Mouse (Mus musculus): ENCODE data around the gene Olfr1179. TPM values are rescaled to one million over a fixed set of nuclear protein-coding genes. Genes with fewer than 3 reads are reported as not detected.
"Not testable (repeated sequence)": the region's sequence is repeated elsewhere in the genome, so short reads cannot be mapped to it uniquely, and the experiment has no call there.

Gene Olfr1179
- polyA plus RNA-seq (2012; rRNA removed) (not detected in 2 replicates), polyA plus RNA-seq (2014; fragmentation: Nextera tagmentation; extraction: Ambion mirVana) (not detected in 2 replicates)

- no peak for DNase-seq (ENCODE audit: low read depth in 3 of 3, low spot score in 3 of 3)
- Histone ChIP-seq H3K36me3 (replicated peaks; ENCODE audit: control insufficient read depth, insufficient read depth, low read depth) (no peaks in the 10 kb centered on the region), H3K4me2 (ENCODE audit: low read depth) (no peak within 1 kb of the TSS), H3K27me3 (ENCODE audit: control insufficient read depth, insufficient read depth, low read length) (no peaks in the 10 kb centered on the region), H3K4me1 (replicated peaks; ENCODE audit: control insufficient read depth in 2 of 2, insufficient read depth in 2 of 2, low read length in 1 of 2) (no peaks in the 10 kb centered on the region), H3K4me3 (ENCODE audit: insufficient read depth in 1 of 2, low read depth in 2 of 2, low read length in 2 of 2) (no peak within 1 kb of the TSS), H3K27ac (no peak within 1 kb of the TSS), H3K9me3 (ENCODE audit: control insufficient read depth, low read length) (no peaks in the 10 kb centered on the region), H3K9ac (replicated peaks) (no peak within 1 kb of the TSS)
- no peak for ATAC-seq (ENCODE audit: insufficient read depth)
- TF ChIP-seq CTCF (IDR thresholded peaks at IDR 0.05; ENCODE audit: low read depth) (no peak), EP300 (IDR thresholded peaks at IDR 0.05; ENCODE audit: low read depth) (no peak)
- 57% methylated on average over 3 of the region's 3 CpGs for WGBS (ENCODE audit: insufficient replicate concordance)
Observed at GRCm38 (mm10) chr2:88406353-88406752, at the start of gene Olfr1179. Olfr1179 (minus strand) TSS chr2:88406453.

GRCm38 (mm10) chr2:88454567-88454966 is 48.3 kb upstream of the Olfr1179 start, which contains the start of gene Olfr1183:
Olfr1183 (plus strand) TSS chr2:88454867.
- 60% methylated on average over 1 of the region's 1 CpGs for WGBS (ENCODE audit: insufficient replicate concordance)
- H3K9me3 ChIP-seq (ENCODE audit: control insufficient read depth, low read length); H3K36me3 ChIP-seq (replicated peaks; ENCODE audit: control insufficient read depth, insufficient read depth, low read depth); DNase-seq (ENCODE audit: low read depth in 3 of 3, low spot score in 3 of 3); H3K4me1 ChIP-seq (replicated peaks; ENCODE audit: control insufficient read depth in 2 of 2, insufficient read depth in 2 of 2, low read length in 1 of 2); H3K9ac ChIP-seq (replicated peaks); H3K4me2 ChIP-seq (ENCODE audit: low read depth); H3K4me3 ChIP-seq (ENCODE audit: insufficient read depth in 1 of 2, low read depth in 2 of 2, low read length in 2 of 2); ATAC-seq (ENCODE audit: insufficient read depth); H3K27me3 ChIP-seq (ENCODE audit: control insufficient read depth, insufficient read depth, low read length); H3K27ac ChIP-seq: not testable (repeated sequence)

- Histone ChIP-seq H3K4me2 (ENCODE audit: low read depth) (no peak within 1 kb of the TSS), H3K9me3 (ENCODE audit: control insufficient read depth, low read length) (no peaks in the 10 kb centered on the region), H3K9ac (replicated peaks) (no peak within 1 kb of the TSS), H3K36me3 (replicated peaks; ENCODE audit: control insufficient read depth, insufficient read depth, low read depth) (no peaks in the 10 kb centered on the region), H3K4me3 (ENCODE audit: insufficient read depth in 1 of 2, low read depth in 2 of 2, low read length in 2 of 2) (no peak within 1 kb of the TSS), H3K27ac (no peak within 1 kb of the TSS), H3K27me3 (ENCODE audit: control insufficient read depth, insufficient read depth, low read length) (no peaks in the 10 kb centered on the region), H3K4me1 (replicated peaks; ENCODE audit: control insufficient read depth in 2 of 2, insufficient read depth in 2 of 2, low read length in 1 of 2) (no peaks in the 10 kb centered on the region)
- WGBS (ENCODE audit: insufficient replicate concordance): 48% methylated on average over 1 of the region's 1 CpGs
- TF ChIP-seq EP300 (IDR thresholded peaks at IDR 0.05; ENCODE audit: low read depth): no peak
- no peak for TF ChIP-seq CTCF (IDR thresholded peaks at IDR 0.05; ENCODE audit: low read depth)
- ATAC-seq (ENCODE audit: insufficient read depth) (no peak), DNase-seq (ENCODE audit: low read depth in 3 of 3, low spot score in 3 of 3) (no peak)
Observed at GRCm38 (mm10) chr2:88449031-88449430, 42.8 kb upstream of the Olfr1179 start, which contains the start of gene Gm13757. Gm13757 (minus strand) TSS chr2:88449131.

- no peaks in the 10 kb centered on the region for H3K4me1 ChIP-seq (replicated peaks; ENCODE audit: control insufficient read depth in 2 of 2, insufficient read depth in 2 of 2, low read length in 1 of 2)
- DNase-seq (ENCODE audit: low read depth in 3 of 3, low spot score in 3 of 3): no peak
- 63% methylated on average over 1 of the region's 1 CpGs for WGBS (ENCODE audit: insufficient replicate concordance)
Observed at GRCm38 (mm10) chr2:88426071-88426470, 19.8 kb upstream of the Olfr1179 start, which contains the start of gene Olfr1181. Olfr1181 (minus strand) TSS chr2:88426171.

GRCm38 (mm10) chr2:88419051-88419450 is 12.8 kb upstream of the Olfr1179 start, which contains the start of gene Olfr1180:
Olfr1180 (minus strand) TSS chr2:88419151.
- no peak for DNase-seq (ENCODE audit: low read depth in 3 of 3, low spot score in 3 of 3)
- ATAC-seq (ENCODE audit: insufficient read depth): no peak
- TF ChIP-seq EP300 (IDR thresholded peaks at IDR 0.05; ENCODE audit: low read depth): no peak
- TF ChIP-seq CTCF (IDR thresholded peaks at IDR 0.05; ENCODE audit: low read depth): no peak
- Histone ChIP-seq H3K9me3 (ENCODE audit: control insufficient read depth, low read length) (no peaks in the 10 kb centered on the region), H3K27me3 (ENCODE audit: control insufficient read depth, insufficient read depth, low read length) (no peaks in the 10 kb centered on the region), H3K27ac (no peak within 1 kb of the TSS), H3K9ac (replicated peaks) (no peak within 1 kb of the TSS), H3K36me3 (replicated peaks; ENCODE audit: control insufficient read depth, insufficient read depth, low read depth) (no peaks in the 10 kb centered on the region), H3K4me2 (ENCODE audit: low read depth) (no peak within 1 kb of the TSS), H3K4me1 (replicated peaks; ENCODE audit: control insufficient read depth in 2 of 2, insufficient read depth in 2 of 2, low read length in 1 of 2) (no peaks in the 10 kb centered on the region), H3K4me3 (ENCODE audit: insufficient read depth in 1 of 2, low read depth in 2 of 2, low read length in 2 of 2) (no peak within 1 kb of the TSS)
- WGBS (ENCODE audit: insufficient replicate concordance): 50% methylated on average over 2 of the region's 2 CpGs

More at GRCm38 (mm10) chr2:88426071-88426470, 19.8 kb upstream of the Olfr1179 start, which contains the start of gene Olfr1181:
- H3K4me3 ChIP-seq (ENCODE audit: insufficient read depth in 1 of 2, low read depth in 2 of 2, low read length in 2 of 2): no peak within 1 kb of the TSS
- no peaks in the 10 kb centered on the region for H3K36me3 ChIP-seq (replicated peaks; ENCODE audit: control insufficient read depth, insufficient read depth, low read depth)
- H3K9ac ChIP-seq (replicated peaks): no peak within 1 kb of the TSS
- H3K4me2 ChIP-seq (ENCODE audit: low read depth): no peak within 1 kb of the TSS
- ATAC-seq (ENCODE audit: insufficient read depth): no peak
- no peaks in the 10 kb centered on the region for H3K9me3 ChIP-seq (ENCODE audit: control insufficient read depth, low read length)
- H3K27ac ChIP-seq: no peak within 1 kb of the TSS
- H3K27me3 ChIP-seq (ENCODE audit: control insufficient read depth, insufficient read depth, low read length): no peaks in the 10 kb centered on the region
- TF ChIP-seq CTCF (IDR thresholded peaks at IDR 0.05; ENCODE audit: low read depth) (no peak), EP300 (IDR thresholded peaks at IDR 0.05; ENCODE audit: low read depth) (no peak)

Data from liver, embryonic 14.5 days (tissue).